Mouse (Mus musculus) testis, adult 2 months (tissue): ENCODE measurements at regions not wholly inside any gene's neighbourhood (a gene's known extent, or its start where the extent isn't known, plus 50 kb on each side); places are given as distances from the start of the nearest gene placed in this dataset.

Source experiments
- CTCF ChIP-seq: fragments of 200-500 bp; IDR thresholded peaks from 2 replicates; pipeline ENCODE4 v1.5.1; 2012; ENCODE audit warnings: low read depth, mild to moderate bottlenecking, inconsistent platforms, low read length, moderate library complexity; ENCODE audit not compliant: control insufficient read depth, insufficient read depth, insufficient replicate concordance
- POLR2A ChIP-seq: fragments of 200-500 bp; IDR thresholded peaks from 2 replicates; pipeline ENCODE4 v1.6.1; 2012; ENCODE audit warnings: low read depth, mild to moderate bottlenecking, inconsistent platforms, low read length, moderate library complexity; ENCODE audit not compliant: control insufficient read depth

- no peak for TF ChIP-seq POLR2A
- TF ChIP-seq CTCF = no peak
These were observed 530.4 kb upstream of the Castor2 start for GRCm38 (mm10) chr5:133569096-133569495.
